Mouse (Mus musculus): ENCODE measurements around the gene ccdc198. TPM values are rescaled to one million over a fixed set of nuclear protein-coding genes. Genes with fewer than 3 reads are reported as not detected.
"Not testable (repeated sequence)": the region's sequence is repeated elsewhere in the genome, so short reads cannot be mapped to it uniquely, and the experiment has no call there.

The ccdc198 gene
- polyA plus RNA-seq (2015; fragmentation: Nextera tagmentation; extraction: Ambion mirVana) = 0.23 TPM in 1 of 2 replicates, not detected in the other

DNA sequence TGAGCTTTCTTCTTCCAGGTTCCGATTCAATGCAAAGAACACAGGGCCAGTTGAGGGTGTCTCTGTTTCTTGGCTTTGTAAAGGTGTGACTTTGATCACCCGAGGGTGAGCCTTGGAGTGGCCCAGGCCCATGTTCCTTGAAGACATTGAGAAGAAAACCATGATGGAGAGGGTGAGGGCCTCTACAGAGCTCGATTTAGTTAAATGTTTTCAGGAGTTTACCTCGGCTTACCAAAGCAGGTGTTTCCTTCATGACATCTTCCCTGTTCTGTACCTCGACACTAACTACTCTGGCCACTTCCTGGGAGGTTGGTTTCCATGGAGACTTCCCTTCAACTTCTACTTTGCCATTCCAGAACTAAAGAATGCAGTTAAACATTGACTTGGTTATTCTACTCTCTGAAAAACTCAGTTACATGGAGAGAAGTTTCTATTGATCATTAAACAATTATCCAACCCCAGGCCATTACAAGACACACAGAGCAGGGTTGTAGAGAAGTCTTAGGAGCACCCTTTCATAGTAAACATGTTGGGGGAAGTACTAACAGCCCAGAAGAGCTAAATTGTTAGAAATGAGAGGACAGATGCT, at the start of gene ccdc198:
Gene ccdc198 (minus strand): TSS at position 349 of the 589 bp plus-strand sequence.
- no peak for DNase-seq (ENCODE audit: low spot score)

DNA sequence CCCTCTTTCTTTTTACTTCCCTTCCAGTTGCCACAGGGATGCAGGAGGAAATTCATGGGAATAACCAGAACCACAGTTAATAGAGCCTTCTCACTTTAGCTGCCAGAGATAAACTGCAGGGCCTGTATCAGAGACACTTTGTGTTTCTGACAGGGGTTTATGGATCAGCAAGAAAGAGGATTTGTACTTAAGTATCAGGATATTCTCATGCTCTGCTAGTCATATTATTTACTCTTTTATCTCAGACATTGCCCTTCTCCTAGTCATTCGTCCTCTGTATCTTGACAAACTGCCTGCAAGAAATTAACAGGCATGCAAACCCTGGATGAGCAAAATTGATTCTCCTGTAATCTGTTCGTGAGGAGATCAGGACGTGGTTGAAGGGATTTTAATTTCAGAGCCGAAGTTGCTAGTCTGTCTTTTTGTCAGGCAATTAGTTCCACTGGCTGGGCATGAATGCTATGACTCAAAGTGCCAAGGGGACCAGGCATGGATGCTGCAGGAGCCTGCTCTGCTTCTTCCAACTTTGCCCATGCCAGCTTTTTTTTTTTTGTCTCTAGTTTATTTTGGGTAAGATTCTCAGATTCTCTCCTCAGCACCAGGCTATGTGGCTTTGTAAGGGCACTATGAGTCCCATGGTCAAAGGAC, 48.7 kb upstream of the ccdc198 start:
- no peak for DNase-seq (ENCODE audit: low spot score)

DNA sequence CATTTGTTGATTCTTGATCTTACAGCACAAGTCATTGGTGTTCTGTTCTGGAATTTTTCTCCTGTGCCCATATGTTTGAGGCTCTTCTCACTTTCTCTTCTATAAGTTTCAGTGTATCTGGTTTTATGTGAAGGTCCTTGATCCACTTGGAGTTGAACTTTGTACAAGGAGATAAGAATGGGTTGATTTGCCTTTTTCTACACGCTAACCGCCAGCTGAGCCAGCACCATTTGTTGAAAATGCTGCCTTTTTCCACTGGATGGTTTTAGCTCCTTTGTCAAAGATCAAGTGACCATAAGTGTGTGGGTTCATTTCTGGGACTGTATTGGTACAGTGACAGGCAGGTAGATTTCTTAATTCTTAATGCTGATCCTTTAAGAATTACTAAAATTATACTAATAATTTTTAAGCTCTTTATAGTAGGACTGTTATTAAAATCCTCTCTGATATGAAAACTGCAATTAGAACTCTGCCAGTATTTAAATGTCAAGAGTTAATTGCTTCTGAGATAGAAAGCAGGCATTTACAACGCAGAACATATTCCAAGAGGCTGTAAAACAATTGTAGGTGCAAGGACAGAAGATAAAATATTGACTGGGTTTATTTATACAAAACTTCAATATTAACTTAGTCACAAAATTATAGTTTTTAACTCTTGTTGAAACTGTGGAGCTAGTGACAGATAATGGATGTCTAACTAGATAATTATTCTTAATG, 44.9 kb upstream of the ccdc198 start:
- DNase-seq (ENCODE audit: low spot score) = no peak

DNA sequence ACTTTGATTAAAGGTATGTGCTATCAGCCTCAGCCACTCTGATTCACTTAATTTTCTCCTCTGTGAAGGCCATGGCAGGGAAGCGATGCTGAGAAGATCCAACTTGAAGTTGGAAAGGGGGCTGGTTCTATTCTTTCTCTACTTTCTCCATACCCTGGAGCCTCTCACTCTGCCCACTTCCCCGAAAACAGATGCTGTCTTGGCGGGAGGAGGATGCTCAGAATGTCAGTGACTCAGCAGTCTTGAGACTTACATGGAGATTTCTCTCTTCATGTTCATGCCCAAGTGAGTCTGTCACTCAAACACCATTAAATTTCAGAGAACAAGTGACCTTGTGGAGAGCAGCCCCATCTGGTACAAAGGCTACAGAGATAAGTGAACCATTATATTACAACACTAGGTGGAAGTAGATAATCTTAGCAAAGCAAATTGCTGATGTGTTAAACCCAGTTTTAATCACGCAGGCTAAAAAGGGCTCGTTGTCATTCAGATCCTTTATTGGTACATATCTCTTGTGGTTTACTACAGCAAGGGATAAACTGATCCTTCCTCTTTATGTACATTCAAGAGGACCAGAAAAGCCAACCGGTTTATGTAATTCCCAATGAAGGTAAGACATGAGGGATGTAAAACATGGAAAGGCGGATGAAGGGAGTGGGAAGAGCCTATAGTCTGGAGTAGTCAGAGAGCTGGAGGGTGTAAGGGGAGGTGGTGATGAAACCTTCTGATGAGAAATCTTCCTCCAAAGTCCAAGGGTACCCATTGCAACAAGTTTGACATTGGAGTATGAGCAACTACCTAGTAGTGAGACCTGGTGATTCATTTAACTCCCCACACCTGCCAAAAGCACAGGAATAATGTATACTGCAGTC, 38.7 kb upstream of the ccdc198 start:
- no peak for DNase-seq (ENCODE audit: low spot score)

DNA sequence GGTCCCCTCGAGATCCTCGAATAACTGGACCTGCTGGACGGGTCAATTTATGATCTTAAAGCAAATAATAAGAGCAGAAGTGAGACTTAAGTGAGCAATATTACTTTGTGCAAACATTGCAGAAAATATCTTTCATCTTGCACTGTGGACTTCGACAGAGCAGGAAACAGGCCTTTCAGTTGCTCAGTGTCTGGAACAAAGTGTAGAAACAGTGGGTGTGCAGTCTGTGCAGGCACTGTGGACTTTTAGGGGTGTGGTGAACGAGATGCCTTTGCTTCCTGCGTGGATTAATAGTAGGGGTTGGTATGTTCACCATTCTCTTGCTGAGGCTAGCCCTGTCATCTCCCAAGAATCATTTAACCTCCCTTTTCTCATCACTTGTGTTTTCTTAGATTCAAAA, 33.6 kb upstream of the ccdc198 start:
- DNase-seq (ENCODE audit: low spot score) = no peak

DNA sequence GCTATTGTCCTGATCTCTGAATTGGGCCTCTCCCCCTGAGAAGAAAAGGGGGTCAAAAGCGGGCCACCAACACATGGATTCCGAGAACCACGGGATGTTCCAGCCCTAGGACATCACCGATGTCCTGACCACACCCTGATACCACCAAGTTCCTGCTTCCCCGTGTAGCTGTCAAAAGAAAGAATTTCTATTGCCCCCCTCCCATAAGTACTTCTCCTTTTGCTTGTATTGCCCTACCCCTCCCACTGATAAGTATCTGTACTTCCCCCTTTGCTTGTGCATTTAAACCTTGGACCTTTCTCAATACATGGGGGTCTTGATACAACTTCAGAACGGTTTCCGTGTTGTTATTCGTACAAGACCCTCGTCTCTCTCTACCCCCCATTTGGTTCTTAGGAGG, 33.2 kb upstream of the ccdc198 start:
- DNase-seq (ENCODE audit: low spot score) = not testable (repeated sequence)

DNA sequence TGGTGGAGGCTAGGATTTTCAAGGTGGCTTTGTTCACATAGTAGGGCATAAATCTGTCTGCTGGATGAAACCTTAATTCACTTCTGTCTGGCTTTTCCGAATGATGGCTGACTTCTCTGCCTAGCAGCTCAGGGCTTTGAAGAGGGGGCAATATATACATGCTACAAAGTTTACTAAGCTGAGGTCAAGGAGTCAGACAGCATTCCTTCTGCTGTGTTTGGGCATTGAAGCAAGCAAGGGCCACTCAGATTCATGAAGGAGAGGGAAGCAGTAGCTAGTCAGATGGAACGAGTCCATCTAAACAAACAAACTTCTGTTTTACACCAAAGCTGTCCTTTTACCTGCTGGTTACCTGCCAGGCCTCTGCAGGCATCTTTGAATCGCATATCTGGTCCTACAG, 32.4 kb upstream of the ccdc198 start:
- no peak for DNase-seq (ENCODE audit: low spot score)

DNA sequence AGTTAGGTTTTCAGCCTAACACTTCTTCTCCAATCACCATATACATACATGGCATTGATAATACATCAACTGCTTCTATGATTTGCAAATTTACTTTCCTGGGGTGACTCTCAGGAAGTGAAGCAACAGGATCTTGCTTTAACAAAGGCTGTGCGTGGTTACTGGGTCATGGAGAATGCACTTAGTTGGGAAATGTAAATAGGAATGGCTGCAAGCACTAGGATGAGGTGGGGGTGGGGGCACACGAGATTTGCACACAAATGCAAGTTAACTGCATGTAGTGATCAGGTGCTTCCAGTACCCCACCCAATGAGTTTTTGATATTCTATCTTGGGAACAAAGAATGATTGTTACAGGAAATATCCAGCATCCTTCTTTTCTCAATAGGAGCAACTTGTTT, 30.1 kb upstream of the ccdc198 start:
- no peak for DNase-seq (ENCODE audit: low spot score)

DNA sequence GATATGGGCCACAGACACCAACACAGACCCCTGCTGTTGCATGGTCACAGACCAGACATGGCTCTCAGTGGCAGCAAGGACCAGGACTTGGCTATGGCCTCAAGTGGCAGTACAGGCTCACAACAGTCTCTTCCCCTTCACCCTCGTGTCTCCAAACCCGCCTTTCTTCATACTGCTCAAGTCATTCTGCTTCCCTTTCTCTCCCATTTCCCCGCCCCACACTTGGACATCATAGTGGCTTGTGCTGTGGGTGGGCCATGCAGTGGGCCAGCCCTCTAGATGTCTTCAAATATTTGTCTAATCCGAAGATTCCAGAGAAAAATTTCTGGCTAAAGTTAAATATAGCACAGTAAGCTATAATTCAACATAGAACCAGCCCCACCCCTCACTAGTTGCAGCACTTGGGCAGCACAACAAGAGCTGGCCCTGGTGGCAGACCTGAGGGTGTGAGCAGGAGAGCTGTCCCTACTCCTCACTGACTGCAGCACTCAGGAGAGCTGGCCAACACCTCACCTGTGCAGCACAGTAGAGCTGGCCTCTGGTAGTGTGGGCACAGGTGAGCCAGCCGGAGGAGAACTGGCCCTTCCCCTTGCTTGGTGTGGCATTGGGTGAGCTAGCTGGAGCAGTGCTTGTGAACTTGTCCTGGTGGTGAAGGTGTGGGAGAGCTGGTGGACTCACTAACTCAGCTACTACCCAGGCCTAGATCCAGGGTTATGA, 20.2 kb upstream of the ccdc198 start:
- no peak for DNase-seq (ENCODE audit: low spot score)

DNA sequence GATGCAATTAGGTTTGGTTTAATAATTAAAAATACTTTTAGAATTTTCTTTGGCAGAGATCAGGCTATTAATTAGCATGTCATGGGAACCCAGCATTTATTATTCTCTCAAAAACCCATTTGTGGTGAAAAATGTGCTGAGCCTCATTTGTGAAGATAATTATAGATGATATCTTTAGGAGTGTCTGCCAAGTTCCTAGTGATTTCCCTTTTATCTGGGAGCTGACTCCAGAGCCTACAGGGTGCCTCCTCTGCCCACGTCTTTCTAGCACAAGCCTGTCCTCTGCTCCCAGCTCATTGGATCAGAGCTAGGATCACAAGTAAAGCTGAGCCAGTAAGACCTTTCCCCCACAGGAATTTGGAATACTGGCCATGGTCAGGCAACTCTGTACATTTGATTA, 3.8 kb downstream of the ccdc198 start:
- DNase-seq (ENCODE audit: low spot score) = no peak

DNA sequence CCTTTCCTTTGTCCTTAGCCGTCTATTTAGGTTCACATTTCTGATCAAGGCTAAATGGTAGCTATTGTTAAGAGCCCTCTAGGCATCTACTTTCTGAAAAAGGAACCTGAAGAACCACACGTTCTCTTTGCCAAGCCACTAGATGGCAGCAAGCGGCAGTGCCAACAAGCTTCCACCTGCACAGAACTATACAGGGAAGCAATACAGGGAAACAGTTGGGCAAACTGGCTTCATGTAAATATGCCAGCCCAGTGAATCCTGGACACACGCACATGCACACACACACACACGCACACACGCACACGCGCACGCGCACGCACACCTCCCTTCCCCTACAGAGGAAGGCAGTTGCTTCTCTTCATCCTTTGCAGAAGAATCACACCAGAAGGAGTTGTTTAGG, 7.1 kb downstream of the ccdc198 start:
- peak; percentile 30 for DNase-seq (ENCODE audit: low spot score)

DNA sequence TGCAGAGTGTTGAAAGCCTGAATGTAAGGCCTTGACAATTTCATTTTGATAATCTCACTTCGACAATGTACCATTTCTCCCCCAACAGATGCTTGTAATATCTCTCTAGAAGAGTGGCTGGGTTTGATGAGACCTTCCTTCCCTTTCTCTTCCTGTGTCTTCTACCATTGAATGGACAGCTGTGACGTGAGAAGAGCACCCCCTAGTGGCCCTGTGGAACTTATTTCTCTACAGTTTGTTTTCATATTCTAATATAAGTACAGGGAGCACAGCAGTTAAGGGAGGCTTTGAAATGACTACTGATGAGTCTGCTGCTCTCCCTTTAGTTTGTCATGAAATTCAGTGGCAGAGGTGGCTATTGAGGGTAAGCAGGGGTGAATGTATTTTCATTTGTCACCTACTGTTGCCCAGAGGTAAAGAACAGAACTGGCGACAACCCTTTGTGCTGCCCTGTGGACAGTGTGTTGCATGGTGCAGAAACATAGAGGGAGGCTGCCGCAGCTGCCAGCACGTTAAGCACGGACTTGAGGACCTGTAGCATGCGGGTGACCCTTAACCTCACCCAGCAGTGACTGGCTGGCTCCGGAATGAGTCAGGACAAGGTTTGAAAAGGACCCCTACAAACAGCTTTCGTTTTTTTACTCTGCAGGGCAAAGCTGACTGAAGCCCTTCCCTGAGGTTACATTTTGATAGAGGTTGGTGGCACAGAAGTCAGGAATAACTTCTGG, 10.3 kb downstream of the ccdc198 start:
- peak; percentile 86 for DNase-seq (ENCODE audit: low spot score)

DNA sequence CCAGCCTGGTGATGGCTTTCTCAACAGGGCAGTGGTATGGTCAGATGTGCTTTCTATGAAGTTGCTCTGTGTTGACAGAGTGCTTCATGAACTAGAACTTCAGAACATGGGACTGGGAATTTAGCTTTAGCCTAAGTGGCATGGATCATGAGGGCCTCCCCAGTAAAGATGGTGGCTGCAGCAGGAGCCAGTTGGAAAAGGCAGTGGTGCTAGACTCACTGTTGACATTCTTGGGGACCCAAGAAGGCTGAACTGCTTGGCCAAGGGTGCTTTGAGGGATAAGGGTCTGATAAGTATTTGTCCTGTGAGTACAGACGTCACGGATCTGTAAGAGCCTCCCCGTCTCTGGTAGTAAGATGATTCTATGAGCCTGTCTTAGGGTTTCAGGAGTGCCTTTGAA, 13.4 kb downstream of the ccdc198 start:
- DNase-seq (ENCODE audit: low spot score) = no peak

DNA sequence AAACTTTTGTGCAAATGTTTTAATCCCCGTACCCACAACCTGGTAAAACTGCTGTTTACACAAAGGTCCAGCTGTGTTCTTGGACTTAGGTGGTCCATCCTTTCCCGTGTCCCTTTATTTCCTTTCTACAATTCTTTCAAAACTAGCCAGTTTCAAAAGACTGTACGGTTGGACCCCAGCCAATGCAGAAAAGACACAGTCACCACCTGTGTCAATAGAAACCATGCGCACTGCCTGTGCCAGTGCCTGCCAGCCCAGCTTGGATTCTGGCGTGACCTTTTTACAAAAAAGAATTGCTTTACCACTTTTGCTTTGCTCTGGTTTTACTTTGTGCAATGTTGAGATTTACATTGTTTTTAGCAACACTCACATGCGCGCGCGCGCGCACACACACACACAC, 18.3 kb downstream of the ccdc198 start:
- no peak for DNase-seq (ENCODE audit: low spot score)

DNA sequence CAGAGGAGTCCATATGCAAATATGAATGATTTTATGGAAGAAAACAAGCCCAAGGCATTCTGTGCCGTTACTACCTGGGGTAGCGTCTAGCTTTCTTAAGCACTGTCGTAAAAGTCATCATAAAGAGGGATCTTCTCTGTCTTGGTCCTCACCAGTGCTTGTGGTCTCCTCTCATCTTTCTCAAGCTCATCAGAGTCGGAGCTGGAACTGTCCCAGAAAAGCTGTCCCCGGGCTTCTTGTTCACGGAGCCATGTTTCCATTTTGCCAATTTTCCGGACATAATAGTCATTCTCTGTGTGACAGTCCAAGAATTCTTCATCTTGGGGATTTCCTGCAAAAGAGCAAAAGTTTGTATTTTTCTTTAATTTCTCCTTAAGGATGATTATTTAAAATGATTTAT, 18.8 kb downstream of the ccdc198 start:
- DNase-seq (ENCODE audit: low spot score) = no peak

DNA sequence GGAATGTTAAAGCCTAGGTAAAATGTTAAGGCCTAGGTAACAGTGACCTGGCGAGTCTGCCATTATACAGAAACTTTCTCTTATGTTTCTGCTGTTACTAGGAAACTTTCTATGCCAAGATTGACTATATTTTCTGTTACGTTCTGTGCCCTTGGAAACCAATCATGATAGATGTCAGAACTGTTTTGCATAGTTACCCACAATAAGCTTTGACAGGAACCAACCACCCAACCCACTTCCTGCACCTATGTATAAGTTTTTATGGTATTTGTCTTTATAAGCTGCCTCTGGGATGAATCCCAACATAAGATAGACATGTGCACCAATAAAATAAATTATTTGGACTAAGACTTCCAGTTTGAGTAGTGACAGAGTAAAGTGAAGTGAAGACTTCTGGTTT, 23.5 kb downstream of the ccdc198 start:
- DNase-seq (ENCODE audit: low spot score) = peak; percentile 66

DNA sequence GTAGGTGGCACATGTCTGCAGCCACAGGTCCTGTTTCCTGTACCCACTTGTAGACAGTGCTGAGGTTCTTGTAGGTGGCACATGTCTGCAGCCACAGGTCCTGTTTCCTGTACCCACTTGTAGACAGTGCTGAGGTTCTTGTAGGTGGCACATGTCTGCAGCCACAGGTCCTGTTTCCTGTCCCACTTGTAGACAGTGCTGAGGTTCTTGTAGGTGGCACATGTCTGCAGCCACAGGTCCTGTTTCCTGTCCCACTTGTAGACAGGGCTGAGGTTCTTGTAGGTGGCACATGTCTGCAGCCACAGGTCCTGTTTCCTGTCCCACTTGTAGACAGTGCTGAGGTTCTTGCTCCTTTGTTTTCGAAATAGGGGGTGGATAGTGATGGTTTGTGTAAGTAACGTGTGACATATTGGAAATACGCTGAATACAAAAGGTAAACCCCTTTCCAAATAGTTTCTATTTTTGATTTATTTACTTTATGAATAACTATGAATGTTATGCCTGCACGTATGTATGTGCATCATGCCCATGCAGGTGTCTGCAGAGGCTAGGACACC, 25.7 kb downstream of the ccdc198 start:
- peak; percentile 43 for DNase-seq (ENCODE audit: low spot score)

DNA sequence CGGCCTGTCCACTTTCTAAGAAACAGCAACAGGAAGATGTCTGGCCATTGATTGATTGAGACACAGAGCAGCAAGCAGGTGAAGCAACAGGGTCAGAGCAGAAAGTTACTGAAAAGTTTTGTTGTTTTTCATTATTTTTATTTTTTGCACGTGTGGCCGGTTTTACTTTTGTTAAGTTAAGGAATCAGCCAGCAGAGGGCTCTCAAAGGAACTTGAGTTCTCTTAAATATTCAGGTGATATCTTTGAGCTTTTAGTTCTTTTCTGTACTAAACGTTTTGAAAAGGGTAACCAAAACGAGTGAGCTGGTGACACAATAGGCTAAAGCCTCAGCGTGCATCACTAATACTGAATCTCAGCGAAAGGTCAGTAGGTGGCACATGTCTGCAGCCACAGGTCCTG, 26.6 kb downstream of the ccdc198 start:
- peak; percentile 27 for DNase-seq (ENCODE audit: low spot score)

DNA sequence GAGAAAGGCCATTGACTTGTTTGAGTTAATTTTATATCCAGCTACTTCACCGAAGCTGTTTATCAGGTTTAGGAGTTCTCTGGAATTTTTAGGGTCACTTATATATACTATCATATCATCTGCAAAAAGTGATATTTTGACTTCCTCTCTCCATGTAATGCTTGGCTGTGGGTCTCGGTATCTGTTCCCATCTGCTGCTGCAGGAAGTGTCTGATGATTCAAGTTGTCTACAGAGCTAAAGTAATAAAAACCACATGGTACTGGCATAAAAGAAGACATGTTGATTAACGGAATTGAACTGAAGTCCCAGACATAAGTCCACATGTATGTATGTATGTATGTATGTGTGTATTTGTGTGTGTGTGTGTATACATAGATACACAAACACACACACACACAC, 35.1 kb downstream of the ccdc198 start:
- DNase-seq (ENCODE audit: low spot score) = not testable (repeated sequence)
